ENCODE assay signal across 14 mouse cellular contexts in genomic region chr14:102461001-102461400, GRCm38 (mm10).
"Had no signal": no experiment of that assay in that cellular context is flagged by ENCODE, and none has a peak within 500 bp of the region (broad histone marks: within the 10 kb centered on the region; RNA-seq: fewer than 3 reads in every experiment).

No protein-coding gene starts in this region.

- H3K36me3 ChIP-seq: kidney, embryonic 15.5 days; limb, embryonic 10.5 days; liver, embryonic 15.5 days; neural tube, embryonic 12.5 days had no signal

- H3K27me3 ChIP-seq: kidney, embryonic 15.5 days; liver, embryonic 15.5 days; neural tube, embryonic 12.5 days had no signal

- DNase-seq: kidney, adult 2 months; kidney, postnatal 14 days; lung, adult 2 months; lung, postnatal 36 days; midbrain, embryonic 14.5 days; thymus, postnatal 4 days had no signal

- H3K9me3 ChIP-seq: kidney, embryonic 15.5 days; limb, embryonic 10.5 days; liver, embryonic 15.5 days; neural tube, embryonic 12.5 days had no signal

- ATAC-seq: intestine, embryonic 16.5 days; lung, postnatal 0 days had no signal

- H3K4me3 ChIP-seq: kidney, embryonic 15.5 days; limb, embryonic 10.5 days; liver, embryonic 15.5 days; neural tube, embryonic 12.5 days had no signal

- H3K9ac ChIP-seq: kidney, embryonic 15.5 days; liver, embryonic 15.5 days; neural tube, embryonic 12.5 days had no signal

- H3K27ac ChIP-seq: kidney, embryonic 15.5 days; limb, embryonic 10.5 days; liver, embryonic 15.5 days; neural tube, embryonic 12.5 days; stomach, postnatal 0 days had no signal

- H3K4me2 ChIP-seq: kidney, embryonic 15.5 days; liver, embryonic 11.5 days; liver, embryonic 15.5 days; neural tube, embryonic 12.5 days had no signal

- H3K4me1 ChIP-seq: kidney, embryonic 15.5 days; limb, embryonic 10.5 days; liver, embryonic 15.5 days; neural tube, embryonic 12.5 days had no signal
